Mouse (Mus musculus): ENCODE measurements around the gene Fgr. TPM values are rescaled to one million over a fixed set of nuclear protein-coding genes. Genes with fewer than 3 reads are reported as not detected.

Fgr gene
- polyA plus RNA-seq, 1 experiment from 2014 or later, result 0.19 TPM

- peak overlapping the region; percentile 76 for H3K4me3 ChIP-seq
- no peaks in the 10 kb centered on the region for H3K9me3 ChIP-seq (replicated peaks)
- H3K27ac ChIP-seq (ENCODE audit: poor library complexity, severe bottlenecking), result peak overlapping the region; percentile 95
- H3K27me3 ChIP-seq (replicated peaks), result no peaks in the 10 kb centered on the region
- H3K4me2 ChIP-seq, result peak overlapping the region; percentile 100
- 6% methylated on average over 18 of the region's 18 CpGs for WGBS
- H3K4me1 ChIP-seq (replicated peaks), result peaks cover 97% of the 10 kb centered on the region
- H3K36me3 ChIP-seq, result no peaks in the 10 kb centered on the region
- peak overlapping the region; percentile 92 for H3K9ac ChIP-seq
- ATAC-seq (ENCODE audit: insufficient number of reproducible peaks, low FRiP score), result no peak
Measured at GRCm38 (mm10) chr4:133039832-133040231, 65.9 kb downstream of the Fgr start.

DNA sequence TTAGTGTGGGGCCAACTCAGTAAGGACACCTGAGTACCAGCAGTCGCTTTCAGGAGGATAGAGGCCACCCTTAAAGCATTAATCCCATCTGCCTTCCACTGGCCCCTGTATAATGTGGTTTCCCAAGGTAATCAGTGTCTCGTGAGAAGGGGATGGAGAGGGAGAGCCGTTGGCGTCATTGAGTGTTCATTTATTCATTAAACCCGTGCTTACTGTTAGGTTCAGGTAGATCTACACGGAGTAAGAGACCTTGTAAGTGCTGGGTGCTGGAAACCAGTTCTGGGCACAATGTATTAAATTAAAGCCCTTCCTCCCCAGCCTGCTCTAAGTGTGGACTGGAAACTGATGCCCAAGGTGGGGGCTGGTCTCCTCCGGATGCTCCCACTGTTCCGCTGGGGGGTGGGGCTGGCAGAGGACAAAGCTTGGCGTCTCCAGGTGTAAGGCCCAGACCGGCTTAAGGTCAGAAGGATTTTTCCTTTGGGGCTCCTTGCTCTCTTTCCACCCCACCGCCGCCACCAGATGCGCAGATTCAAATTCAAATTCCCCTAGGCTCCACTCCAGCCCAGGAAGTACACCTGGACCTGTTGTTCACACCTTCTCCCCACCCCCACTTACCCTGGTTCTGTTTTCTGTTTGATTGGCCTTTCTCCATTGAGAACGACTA is 66.5 kb downstream of the Fgr start:
- H3K4me1 ChIP-seq (replicated peaks), result peaks cover 97% of the 10 kb centered on the region
- ATAC-seq (ENCODE audit: insufficient number of reproducible peaks, low FRiP score), result no peak
- H3K27ac ChIP-seq (ENCODE audit: poor library complexity, severe bottlenecking), result peak overlapping the region; percentile 95; the same call in 1 of the 2 replicates
- H3K36me3 ChIP-seq, result no peaks in the 10 kb centered on the region
- H3K9ac ChIP-seq, result peak overlapping the region; percentile 92
- 32% methylated on average over 14 of the region's 14 CpGs for WGBS
- H3K9me3 ChIP-seq (replicated peaks), result no peaks in the 10 kb centered on the region
- H3K4me2 ChIP-seq, result peak overlapping the region; percentile 100
- H3K4me3 ChIP-seq, result peak overlapping the region; percentile 76
- H3K27me3 ChIP-seq (replicated peaks), result no peaks in the 10 kb centered on the region

DNA sequence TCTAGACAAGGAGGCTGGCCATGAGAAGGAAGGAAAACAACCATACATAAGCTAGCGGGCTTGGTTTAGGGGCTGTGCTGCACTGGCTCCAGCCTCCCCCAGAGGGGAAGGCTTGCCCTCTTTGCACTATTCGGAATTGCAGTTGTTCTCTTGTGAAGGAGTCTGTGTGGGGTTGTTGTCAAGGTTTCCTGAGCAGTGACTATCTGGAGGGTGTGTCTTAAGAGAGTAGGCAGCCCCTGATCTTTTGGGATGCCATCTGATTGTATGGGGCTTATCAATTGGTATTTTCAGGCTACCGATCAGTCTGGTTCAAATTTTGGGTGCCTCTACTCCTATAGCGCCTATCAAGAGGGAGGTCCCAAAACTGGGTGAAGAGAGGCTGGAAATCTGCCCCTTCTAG is 68.3 kb downstream of the Fgr start:
- H3K4me3 ChIP-seq, result peak overlapping the region; percentile 24; the same call in 1 of the 2 replicates
- no peaks in the 10 kb centered on the region for H3K27me3 ChIP-seq (replicated peaks)
- no peaks in the 10 kb centered on the region for H3K36me3 ChIP-seq
- peaks cover 98% of the 10 kb centered on the region for H3K4me1 ChIP-seq (replicated peaks)
- H3K9me3 ChIP-seq (replicated peaks), result no peaks in the 10 kb centered on the region
- H3K27ac ChIP-seq (ENCODE audit: poor library complexity, severe bottlenecking), result peak overlapping the region; percentile 92
- peak overlapping the region; percentile 67 for H3K9ac ChIP-seq
- peak overlapping the region; percentile 100 for H3K4me2 ChIP-seq
- ATAC-seq (ENCODE audit: insufficient number of reproducible peaks, low FRiP score), result no peak
- 11% methylated on average over 4 of the region's 4 CpGs for WGBS

DNA sequence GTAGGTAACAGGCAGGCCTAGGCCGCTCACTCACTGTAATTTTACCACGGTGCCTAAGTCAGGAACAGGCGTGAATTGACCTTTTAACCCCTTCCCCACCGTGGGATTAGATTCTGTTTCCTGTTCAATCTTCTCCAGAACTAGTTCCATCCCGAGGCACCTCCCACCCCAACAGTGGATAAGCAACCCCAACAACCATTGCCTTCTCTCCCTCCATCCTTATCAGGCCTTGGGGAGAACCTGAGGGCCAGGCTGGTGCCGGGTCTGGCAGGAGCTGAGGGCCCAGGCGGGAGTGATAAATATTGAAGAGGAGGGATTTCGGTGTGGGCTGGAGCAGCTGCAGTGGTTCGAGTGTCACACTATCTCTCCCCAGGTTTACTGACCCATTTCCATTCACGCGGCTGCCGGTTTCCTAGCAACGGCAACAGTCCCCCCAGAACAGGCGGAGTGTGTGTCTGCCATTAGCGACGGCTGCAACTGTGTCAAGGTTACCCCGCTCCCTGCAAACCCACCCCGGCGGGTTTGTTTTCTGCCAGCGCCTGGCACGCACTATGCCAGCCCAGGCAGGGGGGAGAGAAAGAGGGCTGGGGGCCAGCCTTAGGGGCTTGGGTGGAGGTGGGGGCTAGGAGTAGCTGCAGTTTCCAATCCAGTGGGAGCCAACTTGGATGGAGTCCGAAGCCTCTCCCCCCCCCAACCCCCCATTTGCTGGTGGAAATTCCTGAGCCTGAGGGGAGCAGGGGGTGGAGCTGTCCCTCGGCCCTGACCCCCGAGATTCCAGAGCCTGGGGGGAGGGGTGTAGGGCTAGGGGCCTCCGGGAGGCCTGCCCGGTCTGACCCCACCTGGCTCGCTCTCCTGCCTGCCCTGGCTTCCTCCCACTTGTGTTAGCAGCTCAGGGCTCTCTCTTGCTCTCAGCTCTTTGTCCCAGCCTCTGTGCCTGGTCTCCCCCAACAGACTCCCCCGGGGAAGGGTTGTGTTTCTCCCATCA is 69.0 kb downstream of the Fgr start:
- no peaks in the 10 kb centered on the region for H3K36me3 ChIP-seq
- 3% methylated on average over 28 of the region's 28 CpGs for WGBS
- H3K27ac ChIP-seq (ENCODE audit: poor library complexity, severe bottlenecking), result peak overlapping the region; percentile 92
- no peak for ATAC-seq (ENCODE audit: insufficient number of reproducible peaks, low FRiP score)
- peak overlapping the region; percentile 24 for H3K4me3 ChIP-seq
- H3K4me1 ChIP-seq (replicated peaks), result peaks cover 98% of the 10 kb centered on the region
- peak overlapping the region; percentile 67 for H3K9ac ChIP-seq
- H3K27me3 ChIP-seq (replicated peaks), result no peaks in the 10 kb centered on the region
- no peaks in the 10 kb centered on the region for H3K9me3 ChIP-seq (replicated peaks)
- H3K4me2 ChIP-seq, result peak overlapping the region; percentile 100

GRCm38 (mm10) chr4:133043798-133044646 is 70.1 kb downstream of the Fgr start:
- no peak overlapping the region for H3K4me3 ChIP-seq
- no peak for ATAC-seq (ENCODE audit: insufficient number of reproducible peaks, low FRiP score)
- H3K36me3 ChIP-seq, result no peaks in the 10 kb centered on the region
- H3K27me3 ChIP-seq (replicated peaks), result no peaks in the 10 kb centered on the region
- peak overlapping the region; percentile 100 for H3K4me2 ChIP-seq
- peak overlapping the region; percentile 59 for H3K9ac ChIP-seq
- 23% methylated on average over 6 of the region's 6 CpGs for WGBS
- H3K9me3 ChIP-seq (replicated peaks), result no peaks in the 10 kb centered on the region
- peak overlapping the region; percentile 92 for H3K27ac ChIP-seq (ENCODE audit: poor library complexity, severe bottlenecking)
- H3K4me1 ChIP-seq (replicated peaks), result peaks cover 99% of the 10 kb centered on the region

GRCm38 (mm10) chr4:133044647-133045094 is 70.8 kb downstream of the Fgr start:
- H3K4me3 ChIP-seq, result no peak overlapping the region
- H3K27me3 ChIP-seq (replicated peaks), result no peaks in the 10 kb centered on the region
- no peak for ATAC-seq (ENCODE audit: insufficient number of reproducible peaks, low FRiP score)
- no peaks in the 10 kb centered on the region for H3K9me3 ChIP-seq (replicated peaks)
- no peaks in the 10 kb centered on the region for H3K36me3 ChIP-seq
- 21% methylated on average over 6 of the region's 6 CpGs for WGBS
- peaks cover 100% of the 10 kb centered on the region for H3K4me1 ChIP-seq (replicated peaks)
- peak overlapping the region; percentile 92 for H3K27ac ChIP-seq (ENCODE audit: poor library complexity, severe bottlenecking)
- H3K4me2 ChIP-seq, result peak overlapping the region; percentile 100
- peak overlapping the region; percentile 59; the same call in 1 of the 2 replicates for H3K9ac ChIP-seq

GRCm38 (mm10) chr4:133045771-133046474 is 72.0 kb downstream of the Fgr start:
- no peaks in the 10 kb centered on the region for H3K36me3 ChIP-seq
- no peak overlapping the region for H3K4me3 ChIP-seq
- H3K4me1 ChIP-seq (replicated peaks), result peaks cover 100% of the 10 kb centered on the region
- peak overlapping the region; percentile 92 for H3K27ac ChIP-seq (ENCODE audit: poor library complexity, severe bottlenecking)
- 35% methylated on average over 11 of the region's 11 CpGs for WGBS
- H3K4me2 ChIP-seq, result peak overlapping the region; percentile 100; the same call in 1 of the 2 replicates
- H3K27me3 ChIP-seq (replicated peaks), result no peaks in the 10 kb centered on the region
- no peak for ATAC-seq (ENCODE audit: insufficient number of reproducible peaks, low FRiP score)
- peak overlapping the region; percentile 59 for H3K9ac ChIP-seq
- H3K9me3 ChIP-seq (replicated peaks), result no peaks in the 10 kb centered on the region

- Histone ChIP-seq H3K27ac (ENCODE audit: poor library complexity, severe bottlenecking) (peak overlapping the region; percentile 40), H3K27me3 (replicated peaks) (no peaks in the 10 kb centered on the region), H3K36me3 (no peaks in the 10 kb centered on the region), H3K9ac (peak overlapping the region; percentile 34), H3K4me3 (no peak overlapping the region), H3K4me2 (peak overlapping the region; percentile 14; the same call in 1 of the 2 replicates), H3K9me3 (replicated peaks) (no peaks in the 10 kb centered on the region), H3K4me1 (replicated peaks) (peaks cover 100% of the 10 kb centered on the region)
- no peak for ATAC-seq (ENCODE audit: insufficient number of reproducible peaks, low FRiP score)
- 33% methylated on average over 12 of the region's 12 CpGs for WGBS
Measured at GRCm38 (mm10) chr4:133046691-133047352, 72.9 kb downstream of the Fgr start.

- ATAC-seq (ENCODE audit: insufficient number of reproducible peaks, low FRiP score), result no peak
- H3K27ac ChIP-seq (ENCODE audit: poor library complexity, severe bottlenecking), result peak overlapping the region; percentile 88; the same call in 1 of the 2 replicates
Measured at GRCm38 (mm10) chr4:133047353-133048105, 73.6 kb downstream of the Fgr start.

More at GRCm38 (mm10) chr4:133047353-133048105, 73.6 kb downstream of the Fgr start:
- Histone ChIP-seq H3K36me3 (no peaks in the 10 kb centered on the region), H3K4me2 (peak overlapping the region; percentile 14; the same call in 1 of the 2 replicates), H3K4me3 (no peak overlapping the region), H3K27me3 (replicated peaks) (no peaks in the 10 kb centered on the region), H3K9me3 (replicated peaks) (no peaks in the 10 kb centered on the region), H3K4me1 (replicated peaks) (peaks cover 100% of the 10 kb centered on the region), H3K9ac (peak overlapping the region; percentile 34)
- WGBS, result 28% methylated on average over 16 of the region's 16 CpGs

Data from heart, embryonic 12.5 days (tissue).